21 mouse cellular contexts compared by ENCODE assay signal in the genomic region with DNA sequence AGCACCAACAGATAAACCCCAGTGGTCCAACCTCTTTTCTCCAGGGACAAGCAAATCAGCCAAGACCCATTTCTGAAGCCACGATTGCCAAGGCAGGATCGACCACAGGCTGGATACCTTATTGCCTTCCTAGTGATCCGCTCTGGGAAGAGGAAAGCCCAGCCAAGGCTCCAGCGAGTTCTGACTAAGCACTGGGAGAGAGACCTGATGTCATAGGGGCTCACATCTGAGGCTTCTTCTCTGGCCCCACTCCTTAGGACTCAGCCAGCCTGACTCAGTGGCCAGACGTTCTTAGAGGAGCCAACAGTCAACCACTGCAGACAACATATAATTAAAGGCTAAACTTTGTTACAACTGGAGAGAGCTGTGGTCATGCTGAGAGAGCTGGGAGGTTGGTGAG. TPM values are rescaled to one million over a fixed set of nuclear protein-coding genes. Genes with fewer than 3 reads are reported as not detected.
DNase-seq lines count a peak whose midpoint lies in the region; ATAC-seq lines count a peak whose summit lies in the region.
"Had no signal": no experiment of that assay in that cellular context is flagged by ENCODE, and none has a peak within 500 bp of the region (broad histone marks: within the 10 kb centered on the region; RNA-seq: fewer than 3 reads in every experiment).

No protein-coding gene starts in this region.

- H3K4me2 ChIP-seq in heart, embryonic 15.5 days: no peak overlapping the region
- H3K4me2 ChIP-seq: embryonic facial prominence, embryonic 12.5 days; hindbrain, embryonic 14.5 days; liver, embryonic 13.5 days; stomach, embryonic 15.5 days had no signal

- peaks cover 53% of the 10 kb centered on the region for H3K4me1 ChIP-seq in heart, embryonic 15.5 days (replicated peaks)
- peaks cover 52% of the 10 kb centered on the region for H3K4me1 ChIP-seq in limb, embryonic 10.5 days

- H3K27me3 ChIP-seq in heart, embryonic 15.5 days: no peaks in the 10 kb centered on the region
- H3K27me3 ChIP-seq in limb, embryonic 10.5 days (ENCODE audit: low read depth, poor library complexity, severe bottlenecking): peaks cover 7% of the 10 kb centered on the region; the same call in 1 of the 2 replicates
- H3K27me3 ChIP-seq: embryonic facial prominence, embryonic 12.5 days; stomach, embryonic 15.5 days had no signal

- no peak overlapping the region for H3K9ac ChIP-seq in heart, embryonic 15.5 days
- H3K9ac ChIP-seq: embryonic facial prominence, embryonic 12.5 days; hindbrain, embryonic 14.5 days; limb, embryonic 13.5 days; liver, embryonic 13.5 days; stomach, embryonic 15.5 days had no signal

- no peak for ATAC-seq in heart, embryonic 15.5 days (replicated peaks; ENCODE audit: insufficient number of reproducible peaks, insufficient read depth, low FRiP score, low read depth)

- no peaks in the 10 kb centered on the region for H3K9me3 ChIP-seq in heart, embryonic 15.5 days (replicated peaks)
- H3K9me3 ChIP-seq in limb, embryonic 10.5 days (replicated peaks): no peaks in the 10 kb centered on the region
- H3K9me3 ChIP-seq: embryonic facial prominence, embryonic 12.5 days; liver, embryonic 13.5 days; stomach, embryonic 15.5 days had no signal

- no peak for DNase-seq in heart, adult 8-10 months (ENCODE audit: low spot score)
- DNase-seq in 3T3-L1 (ENCODE audit: low read depth, low spot score) (peak; percentile 87), NIH3T3 (ENCODE audit: low read depth) (peak; percentile 75)
- no peak for DNase-seq in limb, embryonic 10.5 days (ENCODE audit: low spot score)
- no peak for DNase-seq in frontal cortex, postnatal 10 days (ENCODE audit: low spot score in 2 of 2)
- DNase-seq in layer of hippocampus, adult 18-20 months (ENCODE audit: low spot score in 2 of 2): no peak
- DNase-seq: cerebellum, adult 9-10 months; gastrocnemius, adult 2 months; kidney, adult 8-10 months; kidney, postnatal 14 days; layer of hippocampus, adult 9-11 months; liver, embryonic 13.5 days; midbrain, embryonic 14.5 days; thymus, adult 18-20 months; thymus, postnatal 4 days had no signal

- 62% methylated on average over 5 of the region's 5 CpGs for WGBS in heart, embryonic 15.5 days
- 79% methylated on average over 5 of the region's 5 CpGs for WGBS in limb, embryonic 10.5 days

- H3K27ac ChIP-seq in heart, embryonic 15.5 days: peak overlapping the region; percentile 76
- peak overlapping the region; percentile 38; the same call in 1 of the 2 replicates for H3K27ac ChIP-seq in limb, embryonic 10.5 days
- H3K27ac ChIP-seq: gastrocnemius, adult 2 months; hindbrain, embryonic 14.5 days; limb, embryonic 13.5 days; liver, embryonic 13.5 days; stomach, embryonic 15.5 days had no signal

- no peaks in the 10 kb centered on the region for H3K36me3 ChIP-seq in heart, embryonic 15.5 days
- no peaks in the 10 kb centered on the region for H3K36me3 ChIP-seq in limb, embryonic 10.5 days
- H3K36me3 ChIP-seq: embryonic facial prominence, embryonic 12.5 days; G1E; limb, embryonic 13.5 days; liver, embryonic 13.5 days; stomach, embryonic 15.5 days had no signal

- no peak overlapping the region for H3K4me3 ChIP-seq in heart, embryonic 15.5 days
- no peak overlapping the region for H3K4me3 ChIP-seq in limb, embryonic 10.5 days
- H3K4me3 ChIP-seq: embryonic facial prominence, embryonic 12.5 days; gastrocnemius, adult 2 months; limb, embryonic 13.5 days; liver, embryonic 13.5 days; stomach, embryonic 15.5 days had no signal

RNA-seq across cellular contexts. Expression of gene Ube2t, which starts 59.6 kb away (rescaled TPM):
- polyA plus RNA-seq in heart, embryonic 15.5 days (2015; fragmentation: Nextera tagmentation; extraction: Ambion mirVana): 42.8 and 48.2 TPM in 2 replicates
- total RNA-seq in heart, adult 8-10 months (2022): 1 to 10 TPM; 5.3 to 9.7 (median 7.4) TPM
- 50.2 and 51.1 TPM in 2 replicates for polyA plus RNA-seq in limb, embryonic 10.5 days (2016; fragmentation: Nextera tagmentation; extraction: Ambion mirVana)
- 1 to 10 TPM; 1.1 to 2.2 TPM for total RNA-seq in layer of hippocampus, adult 18-20 months (2021)

Comparison
In these comparisons a context has a peak if more than half of its experiments do, and no peak if none do; other contexts are left out.
1. DNase-seq: peak in 3T3-L1 (single experiment) and NIH3T3 (single experiment); none in heart, adult 8-10 months (single experiment), limb, embryonic 10.5 days (single experiment), frontal cortex, postnatal 10 days (0 of 2) and layer of hippocampus, adult 18-20 months (0 of 2).